Mouse (Mus musculus) skeletal muscle tissue, adult 2 months (tissue): Measurements from ENCODE around the gene Clec2l.

Experiments
- DNase-seq: peaks from one replicate; pipeline ENCODE4 v3.0.0-alpha.2; 2012; ENCODE audit warnings: low read depth, low spot score

Clec2l gene

GRCm38 (mm10) chr6:38715881-38716280 lies 53.0 kb downstream of the Clec2l start:
- DNase-seq: no peak

- DNase-seq: no peak
Measured at GRCm38 (mm10) chr6:38718625-38719024, 55.8 kb downstream of the Clec2l start.

DNA sequence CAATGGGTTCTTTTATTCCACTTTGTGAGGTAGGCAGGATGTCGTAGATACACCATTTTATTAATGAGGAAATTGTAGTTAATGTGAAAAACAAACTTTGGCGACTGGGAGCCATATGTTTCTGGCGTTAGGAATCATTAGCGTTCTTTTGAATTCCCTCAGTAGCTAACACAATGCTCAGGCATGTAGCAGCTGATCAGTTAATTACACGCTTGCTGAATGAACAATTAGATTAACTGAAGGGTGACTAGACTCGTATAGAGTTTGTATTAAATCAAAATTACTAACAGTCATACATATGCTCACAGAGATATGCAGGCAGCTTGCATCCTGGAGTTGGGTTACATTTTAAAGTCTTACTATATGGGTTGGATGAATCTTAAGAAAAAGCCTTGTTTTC lies 56.4 kb downstream of the Clec2l start:
- no peak for DNase-seq

DNA sequence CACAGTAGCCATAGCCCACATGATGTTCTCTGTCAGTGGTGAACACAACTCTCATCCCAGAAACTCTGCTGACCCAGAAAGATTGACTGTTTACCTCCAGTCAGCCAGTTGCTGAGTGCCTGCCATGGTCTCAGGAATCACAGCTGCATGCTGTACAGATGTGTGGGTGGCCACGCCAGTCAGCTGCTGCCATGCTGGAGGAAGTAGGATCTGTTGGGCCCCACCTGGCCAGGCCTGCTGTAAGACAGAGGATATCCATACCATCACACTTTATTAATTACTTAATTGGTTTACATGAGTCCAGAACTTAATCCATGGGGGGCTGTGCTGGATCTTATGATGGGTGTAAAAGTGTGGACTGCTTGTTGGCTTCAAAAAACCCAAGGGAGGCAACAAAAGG lies 58.5 kb downstream of the Clec2l start:
- DNase-seq: peak; percentile 12

- DNase-seq: no peak
Measured at GRCm38 (mm10) chr6:38725515-38725914, 62.6 kb downstream of the Clec2l start.
